Mouse (Mus musculus): ENCODE results near the gene Mrpl19. TPM values are rescaled to one million over a fixed set of nuclear protein-coding genes. Genes with fewer than 3 reads are reported as not detected.

The Mrpl19 gene
- polyA plus RNA-seq, 1 experiment from 2014 or later, result 63.0 TPM

DNA sequence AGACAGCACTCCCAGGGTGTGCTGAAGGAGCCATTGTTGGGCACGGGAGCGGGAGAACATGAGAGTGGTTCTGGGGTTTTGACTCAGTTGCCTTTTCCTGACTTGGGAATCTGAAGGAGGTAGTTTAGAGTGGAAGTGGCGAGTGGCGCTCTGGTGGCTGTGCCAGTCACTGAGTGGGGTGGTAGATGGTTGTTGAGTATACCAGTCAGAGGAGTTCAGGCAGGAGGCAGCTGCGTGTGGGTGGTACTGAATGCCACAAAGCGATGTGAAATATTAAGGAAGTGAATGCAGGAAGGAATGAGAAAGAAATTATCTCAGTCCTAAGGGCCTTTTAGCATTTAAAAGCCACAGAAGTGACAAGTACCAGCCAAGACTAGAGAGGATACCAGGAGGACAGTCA, 18.9 kb downstream of the Mrpl19 start:
- no peak for DNase-seq (ENCODE audit: low spot score, missing footprints)
- Histone ChIP-seq H3K27me3 (ENCODE audit: control insufficient read depth, insufficient read depth, low read length) (no peaks in the 10 kb centered on the region), H3K27ac (ENCODE audit: low read depth, low read length) (no peak overlapping the region), H3K4me2 (no peak overlapping the region), H3K36me3 (ENCODE audit: control insufficient read depth, insufficient read depth, low read length) (peaks cover 21% of the 10 kb centered on the region; the same call in 1 of the 2 replicates), H3K4me3 (ENCODE audit: low read depth, low read length) (no peak overlapping the region), H3K9ac (ENCODE audit: low read length) (no peak overlapping the region), H3K9me3 (ENCODE audit: control insufficient read depth, low read length) (no peaks in the 10 kb centered on the region), H3K4me1 (ENCODE audit: control insufficient read depth, insufficient read depth, low read length) (no peaks in the 10 kb centered on the region)
- ATAC-seq (ENCODE audit: low FRiP score), result no peak
- whole genome bisulfite sequencing, result 94% methylated on average over 6 of the region's 6 CpGs

DNA sequence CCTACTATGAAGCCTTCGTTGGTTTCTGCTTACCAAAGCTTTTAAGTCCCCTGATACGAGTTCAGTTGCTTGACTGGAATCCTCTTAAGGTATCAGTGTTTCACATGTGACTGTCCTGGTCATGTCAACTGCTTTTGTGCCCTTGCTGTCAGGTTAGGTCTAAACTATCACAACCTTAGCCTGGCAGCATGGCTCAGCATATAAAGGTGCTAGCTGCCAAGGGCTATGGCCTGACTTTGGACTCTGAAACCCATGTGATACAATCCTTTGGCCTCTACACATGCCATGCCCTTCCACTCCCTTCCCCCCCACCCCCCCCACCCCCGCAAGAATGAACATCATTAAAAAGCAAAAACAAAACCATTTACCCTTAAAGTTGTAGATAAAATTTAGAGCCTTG, 21.3 kb downstream of the Mrpl19 start:
- Histone ChIP-seq H3K27ac (ENCODE audit: low read depth, low read length) (no peak overlapping the region), H3K36me3 (ENCODE audit: control insufficient read depth, insufficient read depth, low read length) (peaks cover 26% of the 10 kb centered on the region), H3K9ac (ENCODE audit: low read length) (no peak overlapping the region), H3K27me3 (ENCODE audit: control insufficient read depth, insufficient read depth, low read length) (no peaks in the 10 kb centered on the region), H3K4me2 (no peak overlapping the region), H3K4me1 (ENCODE audit: control insufficient read depth, insufficient read depth, low read length) (no peaks in the 10 kb centered on the region), H3K4me3 (ENCODE audit: low read depth, low read length) (no peak overlapping the region), H3K9me3 (ENCODE audit: control insufficient read depth, low read length) (no peaks in the 10 kb centered on the region)
- ATAC-seq (ENCODE audit: low FRiP score) (no peak), DNase-seq (ENCODE audit: low spot score, missing footprints) (no peak)
- 88% methylated on average over 3 of the region's 3 CpGs for WGBS

DNA sequence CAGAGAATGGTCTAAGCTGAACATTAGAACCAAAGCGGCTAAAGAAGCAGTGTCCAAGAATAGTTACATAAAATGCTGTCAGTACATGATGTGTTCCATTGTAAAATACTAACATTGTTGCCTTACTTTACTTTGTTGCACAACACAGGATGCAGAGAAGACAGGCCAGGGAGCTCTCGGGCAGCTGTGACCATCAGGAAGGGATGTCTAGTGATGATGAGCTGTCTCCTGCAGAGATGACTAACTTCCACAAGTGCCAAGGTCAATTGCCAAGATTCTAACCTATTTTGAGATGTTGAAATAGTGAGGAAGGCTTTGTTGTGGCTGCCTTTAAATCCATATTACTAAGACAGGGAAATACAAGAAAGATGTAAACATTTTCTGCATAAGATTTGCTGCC, 22.5 kb downstream of the Mrpl19 start:
- 90% methylated on average over 2 of the region's 2 CpGs for WGBS
- Histone ChIP-seq H3K27ac (ENCODE audit: low read depth, low read length) (no peak overlapping the region), H3K36me3 (ENCODE audit: control insufficient read depth, insufficient read depth, low read length) (peaks cover 27% of the 10 kb centered on the region), H3K4me1 (ENCODE audit: control insufficient read depth, insufficient read depth, low read length) (no peaks in the 10 kb centered on the region), H3K9me3 (ENCODE audit: control insufficient read depth, low read length) (no peaks in the 10 kb centered on the region), H3K4me3 (ENCODE audit: low read depth, low read length) (no peak overlapping the region), H3K9ac (ENCODE audit: low read length) (no peak overlapping the region), H3K4me2 (no peak overlapping the region), H3K27me3 (ENCODE audit: control insufficient read depth, insufficient read depth, low read length) (no peaks in the 10 kb centered on the region)
- DNase-seq (ENCODE audit: low spot score, missing footprints), result no peak
- no peak for ATAC-seq (ENCODE audit: low FRiP score)

DNA sequence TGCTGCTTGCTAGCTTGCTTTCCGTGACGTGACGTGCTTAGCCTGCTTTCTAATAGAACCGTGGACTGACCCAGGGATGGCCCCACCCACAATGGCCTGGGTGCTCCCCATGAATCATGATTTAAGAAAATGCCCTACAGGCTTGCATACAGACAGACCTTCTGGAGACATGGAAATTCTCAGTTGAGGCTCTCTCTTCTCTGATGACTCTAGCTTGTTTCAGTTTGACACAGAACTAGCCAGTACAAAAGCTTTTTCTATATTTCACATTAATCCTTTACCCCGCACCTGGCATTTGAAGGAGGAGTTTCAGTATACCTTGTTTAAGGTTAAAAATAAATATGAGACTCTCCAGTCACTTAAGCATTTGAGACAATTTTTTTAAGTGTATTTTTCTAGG, 24.0 kb downstream of the Mrpl19 start:
- H3K36me3 ChIP-seq (ENCODE audit: control insufficient read depth, insufficient read depth, low read length), result peaks cover 25% of the 10 kb centered on the region
- no peak for DNase-seq (ENCODE audit: low spot score, missing footprints)
- no peak overlapping the region for H3K27ac ChIP-seq (ENCODE audit: low read depth, low read length)
- H3K4me1 ChIP-seq (ENCODE audit: control insufficient read depth, insufficient read depth, low read length), result no peaks in the 10 kb centered on the region
- no peak overlapping the region for H3K4me3 ChIP-seq (ENCODE audit: low read depth, low read length)
- no peak for ATAC-seq (ENCODE audit: low FRiP score)
- no peaks in the 10 kb centered on the region for H3K9me3 ChIP-seq (ENCODE audit: control insufficient read depth, low read length)
- no peaks in the 10 kb centered on the region for H3K27me3 ChIP-seq (ENCODE audit: control insufficient read depth, insufficient read depth, low read length)
- H3K4me2 ChIP-seq, result no peak overlapping the region
- H3K9ac ChIP-seq (ENCODE audit: low read length), result no peak overlapping the region
- 97% methylated on average over 5 of the region's 5 CpGs for WGBS

DNA sequence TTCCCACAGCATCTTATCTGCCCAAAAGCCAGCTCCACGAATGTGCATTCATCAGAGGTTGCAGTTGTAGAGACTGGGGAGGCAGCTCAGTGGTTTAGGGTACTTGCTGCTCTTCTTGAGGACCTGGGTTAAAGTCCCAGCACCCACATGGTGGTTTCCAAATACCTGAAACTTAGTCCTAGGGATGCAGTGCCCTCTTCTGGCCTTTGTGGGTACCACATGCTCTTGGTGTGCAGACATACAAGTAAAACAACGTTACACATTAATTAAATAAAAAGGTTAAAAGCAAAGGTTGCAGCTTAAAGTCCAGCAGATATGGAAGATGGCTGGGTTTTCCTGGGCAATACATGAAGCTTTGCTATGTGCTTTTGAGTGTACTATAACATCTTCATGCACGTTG, 32.5 kb downstream of the Mrpl19 start:
- no peak for DNase-seq (ENCODE audit: low spot score, missing footprints)
- H3K36me3 ChIP-seq (ENCODE audit: control insufficient read depth, insufficient read depth, low read length), result peaks cover 40% of the 10 kb centered on the region

DNA sequence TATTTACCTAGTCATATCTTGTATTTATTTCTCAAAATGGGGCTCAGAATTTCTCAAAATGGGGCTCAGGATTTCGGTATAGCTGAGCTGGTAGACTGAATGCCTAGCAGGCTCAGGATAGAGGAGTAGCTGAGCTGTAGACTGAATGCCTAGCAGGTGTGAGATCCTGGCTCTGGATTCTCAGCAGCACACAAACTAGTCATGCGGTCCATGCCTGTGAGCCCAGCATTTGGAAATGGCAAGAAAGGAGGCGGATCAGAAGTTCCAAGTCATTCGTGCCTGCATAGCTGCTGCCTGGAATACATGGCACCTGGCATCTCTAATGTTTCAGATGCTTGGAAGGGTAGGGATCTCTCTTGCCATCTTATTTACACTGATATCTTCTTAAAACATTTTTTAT, 36.4 kb downstream of the Mrpl19 start:
- ATAC-seq (ENCODE audit: low FRiP score), result no peak
- Histone ChIP-seq H3K4me3 (ENCODE audit: low read depth, low read length) (no peak overlapping the region), H3K4me2 (no peak overlapping the region), H3K27me3 (ENCODE audit: control insufficient read depth, insufficient read depth, low read length) (no peaks in the 10 kb centered on the region), H3K9ac (ENCODE audit: low read length) (no peak overlapping the region), H3K9me3 (ENCODE audit: control insufficient read depth, low read length) (no peaks in the 10 kb centered on the region; the same call in 1 of the 2 replicates), H3K27ac (ENCODE audit: low read depth, low read length) (no peak overlapping the region), H3K36me3 (ENCODE audit: control insufficient read depth, insufficient read depth, low read length) (peaks cover 33% of the 10 kb centered on the region), H3K4me1 (ENCODE audit: control insufficient read depth, insufficient read depth, low read length) (peaks cover 5% of the 10 kb centered on the region)
- WGBS, result 93% methylated on average over 4 of the region's 4 CpGs
- no peak for DNase-seq (ENCODE audit: low spot score, missing footprints)

More for the DNA sequence above, 32.5 kb downstream of the Mrpl19 start:
- H3K27me3 ChIP-seq (ENCODE audit: control insufficient read depth, insufficient read depth, low read length), result no peaks in the 10 kb centered on the region
- WGBS, result 93% methylated on average over 3 of the region's 3 CpGs
- H3K27ac ChIP-seq (ENCODE audit: low read depth, low read length), result no peak overlapping the region
- ATAC-seq (ENCODE audit: low FRiP score), result no peak
- no peak overlapping the region for H3K4me3 ChIP-seq (ENCODE audit: low read depth, low read length)
- no peaks in the 10 kb centered on the region; the same call in 1 of the 2 replicates for H3K9me3 ChIP-seq (ENCODE audit: control insufficient read depth, low read length)
- no peak overlapping the region for H3K9ac ChIP-seq (ENCODE audit: low read length)
- H3K4me1 ChIP-seq (ENCODE audit: control insufficient read depth, insufficient read depth, low read length), result no peaks in the 10 kb centered on the region
- H3K4me2 ChIP-seq, result no peak overlapping the region

DNA sequence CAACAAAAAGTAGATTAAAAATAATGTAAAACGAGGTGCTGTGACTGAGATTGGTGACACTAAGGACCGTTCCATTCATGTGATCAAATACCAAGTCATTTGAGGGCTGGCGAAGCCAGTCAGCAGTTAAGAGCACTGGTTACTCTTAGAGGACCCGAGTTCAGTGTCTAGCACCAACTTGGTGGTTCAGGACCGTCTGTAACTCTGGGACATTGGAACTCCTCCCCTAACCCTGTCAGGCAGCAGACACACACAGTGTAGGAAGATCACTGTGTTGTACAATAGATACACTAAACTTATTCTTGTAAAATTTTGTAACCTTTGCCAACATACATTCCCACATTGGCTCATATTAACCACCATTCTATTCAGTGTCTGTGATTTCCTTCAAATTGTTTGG, 41.5 kb downstream of the Mrpl19 start:
- no peak for DNase-seq (ENCODE audit: low spot score, missing footprints)
- Histone ChIP-seq H3K4me1 (ENCODE audit: control insufficient read depth, insufficient read depth, low read length) (peaks cover 8% of the 10 kb centered on the region), H3K36me3 (ENCODE audit: control insufficient read depth, insufficient read depth, low read length) (peaks cover 4% of the 10 kb centered on the region; the same call in 1 of the 2 replicates), H3K9me3 (ENCODE audit: control insufficient read depth, low read length) (no peaks in the 10 kb centered on the region), H3K27ac (ENCODE audit: low read depth, low read length) (no peak overlapping the region), H3K9ac (ENCODE audit: low read length) (peak overlapping the region; percentile 95), H3K4me2 (peak overlapping the region; percentile 63), H3K4me3 (ENCODE audit: low read depth, low read length) (peak overlapping the region; percentile 81), H3K27me3 (ENCODE audit: control insufficient read depth, insufficient read depth, low read length) (no peaks in the 10 kb centered on the region)
- WGBS, result 17% methylated on average over 5 of the region's 5 CpGs
- peak; percentile 15; the same call in 1 of the 2 replicates for ATAC-seq (ENCODE audit: low FRiP score)

DNA sequence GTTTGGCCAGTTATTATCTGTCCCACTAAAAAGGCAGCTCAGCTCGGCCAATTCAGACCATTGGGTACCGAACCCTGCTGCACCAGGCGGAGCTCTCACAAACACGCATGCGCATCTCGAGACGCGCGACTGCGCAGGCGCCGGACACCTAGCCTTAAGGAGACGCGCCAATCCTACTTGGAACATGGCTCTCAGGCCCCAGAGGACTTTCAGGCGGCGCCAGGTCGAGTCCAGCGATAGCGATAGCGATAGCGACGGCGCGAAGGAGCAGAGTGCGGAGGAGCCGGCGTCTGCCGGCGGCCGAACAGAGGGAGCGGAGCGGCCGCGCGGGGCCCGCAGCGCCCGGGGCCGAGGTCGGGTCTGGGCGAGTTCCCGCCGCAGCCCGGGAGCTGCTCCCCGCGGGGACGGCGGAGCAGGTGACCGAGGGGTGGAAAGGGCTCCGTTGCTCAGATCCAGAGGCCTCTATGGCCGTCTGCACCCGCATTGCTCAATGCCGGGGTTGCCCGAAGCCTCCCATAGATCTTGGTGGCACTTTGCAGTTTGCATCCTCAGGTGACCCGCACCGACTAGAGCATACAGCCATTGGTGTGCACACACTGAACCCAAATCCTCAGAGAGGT, 42.1 kb downstream of the Mrpl19 start, which contains the start of gene Gcfc2:
Gene Gcfc2 (plus strand): TSS at position 147 of the 620 bp plus-strand sequence.
- Histone ChIP-seq H3K27ac (ENCODE audit: low read depth, low read length) (peak within 1 kb of the TSS; percentile 40; the same call in 1 of the 2 replicates), H3K36me3 (ENCODE audit: control insufficient read depth, insufficient read depth, low read length) (peaks cover 4% of the 10 kb centered on the region; the same call in 1 of the 2 replicates), H3K4me1 (ENCODE audit: control insufficient read depth, insufficient read depth, low read length) (peaks cover 8% of the 10 kb centered on the region), H3K9ac (ENCODE audit: low read length) (peak within 1 kb of the TSS; percentile 95), H3K9me3 (ENCODE audit: control insufficient read depth, low read length) (no peaks in the 10 kb centered on the region), H3K4me3 (ENCODE audit: low read depth, low read length) (peak within 1 kb of the TSS; percentile 81), H3K27me3 (ENCODE audit: control insufficient read depth, insufficient read depth, low read length) (no peaks in the 10 kb centered on the region), H3K4me2 (peak within 1 kb of the TSS; percentile 63)
- peak; percentile 100 for DNase-seq (ENCODE audit: low spot score, missing footprints)
- peak; percentile 97 for ATAC-seq (ENCODE audit: low FRiP score)
- WGBS, result under 1% methylated on average over 56 of the region's 56 CpGs

DNA sequence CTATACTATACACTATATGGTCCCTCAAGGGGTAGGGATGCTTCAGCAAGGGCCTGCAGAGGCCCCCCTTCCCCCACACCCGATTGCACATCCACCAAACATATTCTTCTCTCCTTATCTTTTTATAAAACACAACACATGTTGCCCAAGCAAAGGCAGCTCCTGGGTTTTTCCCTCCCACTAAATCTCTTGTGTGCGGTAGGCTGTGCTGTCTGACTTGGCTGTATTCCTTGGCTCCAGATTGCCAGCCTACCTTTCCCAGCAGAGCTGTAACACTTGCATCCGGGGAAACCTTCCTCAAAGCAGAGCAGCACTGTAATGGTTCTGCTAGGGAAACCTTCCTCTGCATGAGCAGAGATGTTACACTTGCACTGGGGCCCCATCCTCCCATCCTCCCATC, 53.6 kb downstream of the Mrpl19 start:
- Histone ChIP-seq H3K27ac (ENCODE audit: low read depth, low read length) (no peak overlapping the region), H3K27me3 (ENCODE audit: control insufficient read depth, insufficient read depth, low read length) (no peaks in the 10 kb centered on the region), H3K4me1 (ENCODE audit: control insufficient read depth, insufficient read depth, low read length) (no peaks in the 10 kb centered on the region), H3K36me3 (ENCODE audit: control insufficient read depth, insufficient read depth, low read length) (no peaks in the 10 kb centered on the region), H3K9ac (ENCODE audit: low read length) (no peak overlapping the region), H3K4me2 (no peak overlapping the region), H3K4me3 (ENCODE audit: low read depth, low read length) (no peak overlapping the region), H3K9me3 (ENCODE audit: control insufficient read depth, low read length) (no peaks in the 10 kb centered on the region)
- WGBS, result 87% methylated on average over 3 of the region's 3 CpGs
- no peak for DNase-seq (ENCODE audit: low spot score, missing footprints)
- no peak for ATAC-seq (ENCODE audit: low FRiP score)

All from midbrain, embryonic 11.5 days (tissue).